Mouse (Mus musculus): ENCODE data around the gene Gmcl1. TPM values are rescaled to one million over a fixed set of nuclear protein-coding genes. Genes with fewer than 3 reads are reported as not detected.

Gmcl1 gene
- polyA plus RNA-seq, 1 experiment from 2014 or later: 41.5 TPM

- 65% methylated on average over 3 of the region's 3 CpGs for WGBS
- H3K4me3 ChIP-seq: no peak overlapping the region
- no peaks in the 10 kb centered on the region for H3K4me1 ChIP-seq
- H3K36me3 ChIP-seq: no peaks in the 10 kb centered on the region
- H3K9ac ChIP-seq: no peak overlapping the region
- no peak overlapping the region for H3K27ac ChIP-seq
- H3K4me2 ChIP-seq (replicated peaks): no peak overlapping the region
- ATAC-seq (ENCODE audit: low FRiP score, low read depth): no peak
- H3K27me3 ChIP-seq: no peaks in the 10 kb centered on the region
- H3K9me3 ChIP-seq: no peaks in the 10 kb centered on the region
Observed at GRCm38 (mm10) chr6:86767465-86767864, 34.3 kb upstream of the Gmcl1 start.

GRCm38 (mm10) chr6:86765637-86766059 is 32.5 kb upstream of the Gmcl1 start:
- Histone ChIP-seq H3K4me1 (no peaks in the 10 kb centered on the region), H3K9me3 (no peaks in the 10 kb centered on the region), H3K9ac (no peak overlapping the region), H3K27me3 (no peaks in the 10 kb centered on the region), H3K36me3 (no peaks in the 10 kb centered on the region), H3K4me3 (no peak overlapping the region), H3K27ac (no peak overlapping the region), H3K4me2 (replicated peaks) (no peak overlapping the region)
- no peak for ATAC-seq (ENCODE audit: low FRiP score, low read depth)
- WGBS: 54% methylated on average over 6 of the region's 6 CpGs

DNA sequence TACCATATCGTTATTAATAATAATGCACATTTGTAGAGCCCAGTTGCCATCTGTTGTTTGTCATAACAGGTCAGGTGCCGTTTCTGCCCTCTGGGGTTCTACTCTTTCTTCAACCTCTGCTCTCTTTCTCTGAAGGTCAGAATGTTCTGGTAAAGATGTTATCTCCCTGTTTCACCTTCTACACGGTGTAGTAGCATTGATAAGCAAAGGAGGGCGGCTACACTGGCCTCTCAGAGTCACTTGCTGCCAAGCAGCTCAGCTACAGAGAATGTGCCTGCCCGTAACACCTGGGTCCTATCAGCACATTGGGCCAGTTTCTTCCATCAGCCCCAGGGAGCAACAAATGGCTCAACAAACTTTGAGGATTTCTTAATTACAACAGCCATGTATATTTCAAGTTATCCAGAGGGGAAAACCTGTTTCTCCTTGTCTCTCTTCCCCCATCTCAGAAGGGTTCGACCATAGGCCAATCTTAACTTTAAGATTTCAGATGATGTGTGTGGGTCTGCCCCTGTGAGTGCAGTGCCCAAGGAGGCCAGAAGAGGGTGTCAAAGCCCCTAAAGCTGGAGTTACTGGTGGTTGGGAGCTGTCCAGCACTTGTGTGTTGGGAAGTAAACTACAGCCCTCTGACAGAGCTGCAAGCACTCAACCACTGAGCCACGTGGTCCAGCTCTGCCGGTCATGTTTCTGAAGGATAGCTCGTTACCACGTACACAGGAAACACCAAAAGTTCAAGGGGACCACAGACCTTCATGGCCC is 21.1 kb upstream of the Gmcl1 start:
- Histone ChIP-seq H3K27ac (no peak overlapping the region), H3K4me1 (no peaks in the 10 kb centered on the region), H3K4me2 (replicated peaks) (no peak overlapping the region), H3K9me3 (peaks cover 6% of the 10 kb centered on the region), H3K27me3 (no peaks in the 10 kb centered on the region), H3K4me3 (no peak overlapping the region), H3K36me3 (peaks cover 20% of the 10 kb centered on the region), H3K9ac (no peak overlapping the region)
- no peak for ATAC-seq (ENCODE audit: low FRiP score, low read depth)
- WGBS: 78% methylated on average over 10 of the region's 10 CpGs

GRCm38 (mm10) chr6:86752843-86753485 is 19.8 kb upstream of the Gmcl1 start:
- 79% methylated on average over 5 of the region's 5 CpGs for WGBS
- no peak overlapping the region for H3K9ac ChIP-seq
- no peaks in the 10 kb centered on the region for H3K4me1 ChIP-seq
- H3K4me2 ChIP-seq (replicated peaks): no peak overlapping the region
- peaks cover 20% of the 10 kb centered on the region for H3K36me3 ChIP-seq
- H3K4me3 ChIP-seq: no peak overlapping the region
- no peak overlapping the region for H3K27ac ChIP-seq
- H3K9me3 ChIP-seq: peaks cover 6% of the 10 kb centered on the region
- H3K27me3 ChIP-seq: no peaks in the 10 kb centered on the region
- no peak for ATAC-seq (ENCODE audit: low FRiP score, low read depth)

GRCm38 (mm10) chr6:86750961-86751360 is 17.8 kb upstream of the Gmcl1 start:
- peaks cover 20% of the 10 kb centered on the region for H3K36me3 ChIP-seq
- no peaks in the 10 kb centered on the region for H3K4me1 ChIP-seq
- H3K27ac ChIP-seq: no peak overlapping the region
- peaks cover 6% of the 10 kb centered on the region for H3K9me3 ChIP-seq
- no peak for ATAC-seq (ENCODE audit: low FRiP score, low read depth)
- no peaks in the 10 kb centered on the region for H3K27me3 ChIP-seq
- H3K4me3 ChIP-seq: no peak overlapping the region
- WGBS: 91% methylated on average over 4 of the region's 4 CpGs
- H3K9ac ChIP-seq: no peak overlapping the region
- H3K4me2 ChIP-seq (replicated peaks): no peak overlapping the region

DNA sequence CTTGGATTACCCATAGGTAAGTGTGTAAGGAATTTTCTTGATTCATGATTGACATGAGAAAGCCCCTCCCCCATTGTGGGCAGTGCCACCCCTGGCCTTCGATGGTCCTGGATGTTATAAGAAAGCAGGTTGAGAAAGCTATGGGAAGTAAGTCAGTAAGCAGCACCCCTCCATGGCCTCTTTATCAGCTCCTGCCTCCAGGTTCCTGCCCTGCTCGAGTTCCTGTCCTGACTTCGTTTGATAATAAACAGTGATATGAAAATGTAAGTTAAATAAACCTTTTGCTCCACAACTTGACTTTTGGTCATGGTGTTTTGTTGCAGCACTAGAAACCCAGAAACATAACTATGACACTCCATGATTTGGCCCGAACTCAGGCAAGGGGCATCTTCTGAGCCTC is 16.6 kb upstream of the Gmcl1 start:
- Histone ChIP-seq H3K9me3 (peaks cover 6% of the 10 kb centered on the region), H3K27me3 (no peaks in the 10 kb centered on the region), H3K36me3 (peaks cover 16% of the 10 kb centered on the region), H3K4me3 (no peak overlapping the region), H3K27ac (no peak overlapping the region), H3K4me2 (replicated peaks) (no peak overlapping the region), H3K9ac (no peak overlapping the region), H3K4me1 (no peaks in the 10 kb centered on the region)
- ATAC-seq (ENCODE audit: low FRiP score, low read depth): no peak
- WGBS: 81% methylated on average over 4 of the region's 4 CpGs

- ATAC-seq (ENCODE audit: low FRiP score, low read depth): no peak
- Histone ChIP-seq H3K27me3 (no peaks in the 10 kb centered on the region), H3K4me1 (no peaks in the 10 kb centered on the region), H3K4me2 (replicated peaks) (no peak overlapping the region), H3K27ac (no peak overlapping the region), H3K9ac (no peak overlapping the region), H3K36me3 (peaks cover 7% of the 10 kb centered on the region), H3K9me3 (peaks cover 8% of the 10 kb centered on the region), H3K4me3 (no peak overlapping the region)
Observed at GRCm38 (mm10) chr6:86747171-86747570, 14.0 kb upstream of the Gmcl1 start.

- no peak for ATAC-seq (ENCODE audit: low FRiP score, low read depth)
- WGBS: 30% methylated on average over 3 of the region's 3 CpGs
Observed at GRCm38 (mm10) chr6:86740652-86741051, 7.5 kb upstream of the Gmcl1 start.

DNA sequence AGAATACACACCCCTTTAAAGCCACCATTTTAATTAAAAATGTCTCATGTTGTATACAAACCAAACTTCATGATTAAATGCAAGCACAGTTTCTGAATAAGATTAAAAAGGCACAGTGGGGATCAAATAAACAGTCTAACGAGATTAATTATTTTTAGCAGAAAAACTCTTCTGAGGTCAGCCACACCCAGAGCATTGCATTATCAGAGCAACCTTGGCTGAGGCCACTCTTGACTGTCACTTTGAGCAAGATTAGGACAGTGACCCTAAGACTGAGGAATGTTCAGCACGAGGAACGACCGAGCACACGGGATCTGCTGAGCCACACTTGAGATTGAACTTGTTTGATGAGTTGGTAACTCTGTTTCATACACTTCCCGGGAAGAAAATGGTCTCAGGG is 3.6 kb upstream of the Gmcl1 start:
- H3K4me2 ChIP-seq (replicated peaks): no peak overlapping the region
- H3K4me3 ChIP-seq: no peak overlapping the region
- H3K27ac ChIP-seq: no peak overlapping the region
- H3K9ac ChIP-seq: no peak overlapping the region
- ATAC-seq (ENCODE audit: low FRiP score, low read depth): no peak
- no peaks in the 10 kb centered on the region for H3K27me3 ChIP-seq
- H3K36me3 ChIP-seq: no peaks in the 10 kb centered on the region; the same call in 1 of the 2 replicates
- H3K9me3 ChIP-seq: no peaks in the 10 kb centered on the region
- WGBS: 79% methylated on average over 6 of the region's 6 CpGs
- H3K4me1 ChIP-seq: peaks cover 15% of the 10 kb centered on the region

More at GRCm38 (mm10) chr6:86740652-86741051, 7.5 kb upstream of the Gmcl1 start:
- peaks cover 8% of the 10 kb centered on the region for H3K9me3 ChIP-seq
- H3K4me3 ChIP-seq: no peak overlapping the region
- no peaks in the 10 kb centered on the region for H3K27me3 ChIP-seq
- H3K4me1 ChIP-seq: no peaks in the 10 kb centered on the region
- no peak overlapping the region for H3K27ac ChIP-seq
- no peak overlapping the region for H3K4me2 ChIP-seq (replicated peaks)
- peaks cover 3% of the 10 kb centered on the region for H3K36me3 ChIP-seq
- no peak overlapping the region for H3K9ac ChIP-seq

DNA sequence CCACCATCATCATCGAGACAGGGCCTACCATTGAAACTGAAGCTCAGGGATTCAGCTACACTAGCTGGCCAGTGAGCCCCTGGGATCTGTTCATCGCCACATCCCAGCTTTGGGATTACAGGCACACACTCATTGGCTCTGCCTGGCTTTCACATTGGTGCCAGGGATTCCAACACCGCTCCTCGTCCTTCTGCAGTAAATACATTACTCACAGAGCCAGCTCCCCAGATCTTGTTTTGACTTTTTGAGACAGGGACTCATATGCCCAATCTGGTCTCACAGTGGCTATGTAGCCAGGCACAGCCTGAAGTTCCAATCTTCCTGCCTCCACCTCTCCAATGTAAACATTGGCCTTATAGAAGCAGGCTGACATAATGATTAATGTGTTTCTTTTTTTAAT is 3.1 kb upstream of the Gmcl1 start:
- no peak overlapping the region for H3K4me2 ChIP-seq (replicated peaks)
- no peak overlapping the region for H3K4me3 ChIP-seq
- H3K4me1 ChIP-seq: peaks cover 18% of the 10 kb centered on the region
- no peaks in the 10 kb centered on the region for H3K9me3 ChIP-seq
- ATAC-seq (ENCODE audit: low FRiP score, low read depth): no peak
- WGBS: 91% methylated on average over 4 of the region's 4 CpGs
- no peaks in the 10 kb centered on the region for H3K36me3 ChIP-seq
- no peaks in the 10 kb centered on the region for H3K27me3 ChIP-seq
- H3K9ac ChIP-seq: no peak overlapping the region
- no peak overlapping the region for H3K27ac ChIP-seq

GRCm38 (mm10) chr6:86732276-86733173 is 658 bp downstream of the Gmcl1 start:
- under 1% methylated on average over 62 of the region's 62 CpGs for whole genome bisulfite sequencing
- peak; percentile 30 for ATAC-seq (ENCODE audit: low FRiP score, low read depth)
- peaks cover 3% of the 10 kb centered on the region for H3K36me3 ChIP-seq
- H3K9me3 ChIP-seq: no peaks in the 10 kb centered on the region
- H3K27me3 ChIP-seq: no peaks in the 10 kb centered on the region
- H3K27ac ChIP-seq: peak overlapping the region; percentile 58
- peaks cover 25% of the 10 kb centered on the region for H3K4me1 ChIP-seq
- peak overlapping the region; percentile 98 for H3K4me2 ChIP-seq (replicated peaks)
- peak overlapping the region; percentile 97 for H3K4me3 ChIP-seq
- peak overlapping the region; percentile 89 for H3K9ac ChIP-seq

DNA sequence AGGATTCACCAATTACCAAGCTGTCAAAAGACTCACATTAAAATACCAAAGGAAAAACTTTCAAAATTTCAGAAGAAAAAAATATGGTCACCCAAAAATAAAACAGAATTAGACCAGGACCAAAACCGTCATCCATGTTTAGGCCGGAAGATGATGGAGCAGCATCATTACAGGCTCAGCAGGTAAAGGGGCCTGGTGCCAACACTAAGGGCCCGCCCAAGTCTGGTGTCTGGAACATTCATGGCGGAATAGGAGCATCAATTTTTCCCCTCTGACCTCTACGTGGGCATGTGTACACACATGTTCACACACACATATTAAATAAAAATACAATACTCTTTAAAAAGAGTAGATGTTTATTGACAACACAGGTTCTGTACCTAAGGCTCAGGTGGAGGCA is 4.5 kb downstream of the Gmcl1 start:
- no peak overlapping the region for H3K9ac ChIP-seq
- WGBS: 91% methylated on average over 5 of the region's 5 CpGs
- peaks cover 26% of the 10 kb centered on the region for H3K36me3 ChIP-seq
- no peak overlapping the region for H3K4me2 ChIP-seq (replicated peaks)
- no peak overlapping the region for H3K27ac ChIP-seq
- H3K27me3 ChIP-seq: no peaks in the 10 kb centered on the region
- H3K4me3 ChIP-seq: no peak overlapping the region
- H3K9me3 ChIP-seq: no peaks in the 10 kb centered on the region
- no peak for ATAC-seq (ENCODE audit: low FRiP score, low read depth)
- peaks cover 16% of the 10 kb centered on the region for H3K4me1 ChIP-seq
